ENCODE assay signal across 13 mouse cellular contexts in the genomic region with DNA sequence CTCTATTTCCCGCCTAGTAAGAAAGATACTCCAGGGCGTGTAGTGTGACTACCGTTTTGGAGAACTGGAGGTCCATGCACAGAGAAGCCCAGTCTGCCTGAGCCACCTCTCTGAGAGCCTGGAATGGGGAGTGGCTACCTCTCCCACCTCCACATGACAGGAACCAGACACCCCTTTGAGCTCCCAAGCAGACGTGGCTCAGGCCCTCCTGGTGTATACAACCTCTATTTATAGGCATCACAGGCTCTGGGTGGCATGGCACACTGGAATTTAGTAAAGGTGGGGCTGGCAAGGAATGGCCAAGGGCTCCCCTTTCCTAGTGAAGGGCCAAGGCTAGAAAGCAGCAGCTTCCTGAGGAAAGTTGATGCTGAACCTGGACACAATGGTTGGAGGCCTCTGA. TPM values are rescaled to one million over a fixed set of nuclear protein-coding genes. Genes with fewer than 3 reads are reported as not detected.
A peak's percentile ranks its signal among the peaks of the same experiment; 100 is the strongest.
DNase-seq lines count a peak whose midpoint lies in the region; ATAC-seq and TF ChIP-seq lines count a peak whose summit lies in the region.
"Had no signal": no experiment of that assay in that cellular context is flagged by ENCODE, and none has a peak within 500 bp of the region (broad histone marks: within the 10 kb centered on the region; RNA-seq: fewer than 3 reads in every experiment).

No protein-coding gene starts in this region.

- H3K4me2 ChIP-seq in heart, embryonic 13.5 days: peak overlapping the region; percentile 4
- no peak overlapping the region for H3K4me2 ChIP-seq in embryonic facial prominence, embryonic 13.5 days
- no peak overlapping the region for H3K4me2 ChIP-seq in heart, postnatal 0 days (ENCODE audit: low read depth, low read length)
- H3K4me2 ChIP-seq in myocyte (ENCODE audit: low read depth): peak overlapping the region; percentile 96
- H3K4me2 ChIP-seq in hindbrain, embryonic 16.5 days (ENCODE audit: low read length): no peak overlapping the region
- H3K4me2 ChIP-seq: forebrain, embryonic 12.5 days had no signal

- peaks cover 93% of the 10 kb centered on the region for H3K4me1 ChIP-seq in heart, embryonic 13.5 days
- peaks cover 90% of the 10 kb centered on the region for H3K4me1 ChIP-seq in embryonic facial prominence, embryonic 13.5 days
- H3K4me1 ChIP-seq in heart, postnatal 0 days (ENCODE audit: control insufficient read depth, insufficient read depth): peaks cover 70% of the 10 kb centered on the region
- H3K4me1 ChIP-seq in hindbrain, embryonic 16.5 days (ENCODE audit: control insufficient read depth, insufficient read depth, low read depth, low read length): peaks cover 11% of the 10 kb centered on the region

- 41% methylated on average over 4 of the region's 4 CpGs for WGBS in heart, embryonic 13.5 days
- WGBS in embryonic facial prominence, embryonic 13.5 days: 69% methylated on average over 4 of the region's 4 CpGs
- 41% methylated on average over 4 of the region's 4 CpGs for WGBS in heart, postnatal 0 days
- 74% methylated on average over 4 of the region's 4 CpGs for WGBS in hindbrain, embryonic 16.5 days

- H3K79me2 ChIP-seq in myocyte (ENCODE audit: control insufficient read depth, insufficient read depth): peaks cover 72% of the 10 kb centered on the region

- TF ChIP-seq CTCF in heart, postnatal 0 days (IDR thresholded peaks at IDR 0.05; ENCODE audit: low read depth): no peak

- no peak for ATAC-seq in heart, embryonic 13.5 days (ENCODE audit: extremely low read depth, insufficient number of reproducible peaks, low FRiP score, low TSS enrichment)
- no peak for ATAC-seq in embryonic facial prominence, embryonic 13.5 days (ENCODE audit: insufficient number of reproducible peaks, insufficient read depth, low FRiP score, low TSS enrichment, low read depth)
- peak; percentile 80 for ATAC-seq in heart, postnatal 0 days (ENCODE audit: insufficient read depth, low read depth)
- no peak for ATAC-seq in hindbrain, embryonic 16.5 days
- ATAC-seq: midbrain, embryonic 16.5 days had no signal

- H3K9ac ChIP-seq in heart, embryonic 13.5 days: peak overlapping the region; percentile 20; the same call in 1 of the 2 replicates
- H3K9ac ChIP-seq in embryonic facial prominence, embryonic 13.5 days: no peak overlapping the region
- H3K9ac ChIP-seq in heart, postnatal 0 days (replicated peaks; ENCODE audit: low read depth, low read length): no peak overlapping the region
- H3K9ac ChIP-seq in hindbrain, embryonic 16.5 days (ENCODE audit: low read depth, low read length): no peak overlapping the region
- H3K9ac ChIP-seq: forebrain, embryonic 12.5 days had no signal

- DNase-seq in heart, postnatal 4 days: no peak
- peak; percentile 71 for DNase-seq in heart, postnatal 0 days (ENCODE audit: low spot score)
- DNase-seq in layer of hippocampus, adult 18-20 months (ENCODE audit: low spot score in 2 of 2): no peak
- DNase-seq: adrenal gland, postnatal 36 days; cerebellum, adult 8-10 months; thymus, postnatal 36 days had no signal

- H3K27ac ChIP-seq in heart, embryonic 13.5 days (replicated peaks): peak overlapping the region; percentile 85
- peak overlapping the region; percentile 23; the same call in 1 of the 2 replicates for H3K27ac ChIP-seq in embryonic facial prominence, embryonic 13.5 days
- peak overlapping the region; percentile 73 for H3K27ac ChIP-seq in heart, postnatal 0 days (ENCODE audit: low read depth)
- no peak overlapping the region for H3K27ac ChIP-seq in hindbrain, embryonic 16.5 days (ENCODE audit: low read depth, low read length)
- H3K27ac ChIP-seq: forebrain, embryonic 12.5 days; left cerebral cortex, adult 2 months had no signal

- TF ChIP-seq POLR2A in myocyte (IDR thresholded peaks at IDR 0.05; ENCODE audit: insufficient read length, low read depth): no peak

- no peaks in the 10 kb centered on the region for H3K9me3 ChIP-seq in heart, embryonic 13.5 days
- no peaks in the 10 kb centered on the region for H3K9me3 ChIP-seq in embryonic facial prominence, embryonic 13.5 days
- H3K9me3 ChIP-seq in heart, postnatal 0 days (replicated peaks; ENCODE audit: control insufficient read depth, low read length): no peaks in the 10 kb centered on the region
- H3K9me3 ChIP-seq in hindbrain, embryonic 16.5 days (ENCODE audit: control insufficient read depth, low read length): no peaks in the 10 kb centered on the region
- H3K9me3 ChIP-seq: forebrain, embryonic 12.5 days had no signal

- peaks cover 42% of the 10 kb centered on the region for H3K36me3 ChIP-seq in heart, embryonic 13.5 days
- H3K36me3 ChIP-seq in embryonic facial prominence, embryonic 13.5 days: peaks cover 45% of the 10 kb centered on the region
- peaks cover 26% of the 10 kb centered on the region for H3K36me3 ChIP-seq in heart, postnatal 0 days (replicated peaks; ENCODE audit: control insufficient read depth, insufficient read depth, low read length)
- peaks cover 30% of the 10 kb centered on the region for H3K36me3 ChIP-seq in myocyte (ENCODE audit: control insufficient read depth, insufficient read depth)
- H3K36me3 ChIP-seq in hindbrain, embryonic 16.5 days (ENCODE audit: control insufficient read depth, insufficient read depth, low read length): no peaks in the 10 kb centered on the region
- H3K36me3 ChIP-seq: forebrain, embryonic 12.5 days had no signal

- no peak overlapping the region for H3K4me3 ChIP-seq in heart, embryonic 13.5 days
- no peak overlapping the region for H3K4me3 ChIP-seq in embryonic facial prominence, embryonic 13.5 days
- no peak overlapping the region for H3K4me3 ChIP-seq in heart, postnatal 0 days (ENCODE audit: low read depth, low read length)
- H3K4me3 ChIP-seq in myocyte: no peak overlapping the region
- no peak overlapping the region for H3K4me3 ChIP-seq in hindbrain, embryonic 16.5 days (ENCODE audit: low read length)
- H3K4me3 ChIP-seq: forebrain, embryonic 12.5 days; left cerebral cortex, adult 2 months had no signal

- no peak overlapping the region for H3ac ChIP-seq in myocyte (ENCODE audit: control insufficient read depth, insufficient read length)

- H3K27me3 ChIP-seq in heart, embryonic 13.5 days (replicated peaks): no peaks in the 10 kb centered on the region
- H3K27me3 ChIP-seq in embryonic facial prominence, embryonic 13.5 days: no peaks in the 10 kb centered on the region
- H3K27me3 ChIP-seq in heart, postnatal 0 days (ENCODE audit: control insufficient read depth, insufficient read depth, low read length): no peaks in the 10 kb centered on the region
- H3K27me3 ChIP-seq in myocyte (ENCODE audit: control insufficient read depth, insufficient read depth, insufficient read length): no peaks in the 10 kb centered on the region
- H3K27me3 ChIP-seq in hindbrain, embryonic 16.5 days (replicated peaks; ENCODE audit: control insufficient read depth, insufficient read depth, low read length): no peaks in the 10 kb centered on the region
- H3K27me3 ChIP-seq: forebrain, embryonic 12.5 days had no signal

- TF ChIP-seq EP300 in heart, postnatal 0 days (IDR thresholded peaks at IDR 0.05; ENCODE audit: low read depth): no peak

TF ChIP-seq in myocyte, 11 proteins besides CTCF, POLR2A, EP300 and RAD21:
- TF ChIP-seq TCF3 (IDR thresholded peaks at IDR 0.05; ENCODE audit: insufficient read length, low read depth) (no peak), MYOD1 (IDR thresholded peaks at IDR 0.05; ENCODE audit: control insufficient read depth in 1 of 3, insufficient read length in 2 of 3, low read depth in 2 of 3) (peak in 1 of 3 experiments; percentile 27)

RNA-seq across cellular contexts. Expression of a gene that starts 10.9 kb away (rescaled TPM):
- polyA plus RNA-seq in heart, embryonic 13.5 days (2015; fragmentation: Nextera tagmentation; extraction: Ambion mirVana): 20.8 and 22.6 TPM in 2 replicates
- 10 to 100 TPM; 48.6 to 52.2 TPM for total RNA-seq in heart, postnatal 4 days (2021)
- polyA plus RNA-seq in embryonic facial prominence, embryonic 13.5 days (2015; fragmentation: Nextera tagmentation; extraction: Ambion mirVana): 29.4 and 32.7 TPM in 2 replicates
- 36.6 and 40.3 TPM in 2 replicates for total RNA-seq in heart, postnatal 0 days (2014; rRNA removed; ENCODE audit: low replicate concordance)
- 14.9 and 18.5 TPM in 2 replicates for polyA plus RNA-seq in heart, postnatal 0 days (2015; fragmentation: Nextera tagmentation; extraction: Ambion mirVana)
- 86.2 TPM for polyA plus RNA-seq in myocyte (2012; fragmentation: generic; extraction: Trizol)
- 10 to 100 TPM; 61.8 to 65.7 TPM for total RNA-seq in layer of hippocampus, adult 18-20 months (2021)
- polyA plus RNA-seq in hindbrain, embryonic 16.5 days (2015; fragmentation: Nextera tagmentation; extraction: Ambion mirVana): 10.1 and 17.2 TPM in 2 replicates

Comparison
In these comparisons a context has a peak if more than half of its experiments do, and no peak if none do; other contexts are left out.
1. H3K4me2 ChIP-seq: peak in heart, embryonic 13.5 days (single experiment) and myocyte (single experiment); none in embryonic facial prominence, embryonic 13.5 days (single experiment), heart, postnatal 0 days (single experiment) and hindbrain, embryonic 16.5 days (single experiment).